Mouse (Mus musculus): Measurements from ENCODE around the gene Zdhhc19.
"Not testable (repeated sequence)": the region's sequence is repeated elsewhere in the genome, so short reads cannot be mapped to it uniquely, and the experiment has no call there.

Gene Zdhhc19

GRCm38 (mm10) chr16:32487234-32488111 is 8.6 kb upstream of the Zdhhc19 start, which contains the start of gene Slc51a:
Slc51a (minus strand) TSS chr16:32487879.
- in situ Hi-C loops (cut with MboI, MseI): no loop called here

DNA sequence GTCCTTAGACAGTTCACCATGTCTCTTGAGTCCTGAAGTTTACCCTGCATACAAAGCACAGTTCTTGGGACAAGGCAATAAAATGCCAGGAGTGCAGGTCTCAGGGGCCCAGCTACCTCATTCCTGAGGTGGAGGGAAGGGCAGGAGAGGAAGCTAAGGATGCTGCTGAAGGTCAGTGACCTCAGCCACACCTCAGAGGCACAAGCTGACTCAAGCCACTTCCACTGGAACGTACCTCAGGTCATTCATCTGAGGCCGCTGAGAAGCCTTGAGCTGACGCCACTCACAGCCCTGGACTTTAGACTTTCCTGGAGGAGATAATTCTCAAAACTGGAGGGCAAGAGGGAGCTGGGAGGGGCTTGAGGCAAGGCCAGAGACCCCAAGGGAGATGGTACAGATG is 7.1 kb upstream of the Zdhhc19 start:
- in situ Hi-C loops (cut with MboI, MseI): no loop called here

GRCm38 (mm10) chr16:32494371-32494770 is 1.7 kb upstream of the Zdhhc19 start:
- in situ Hi-C loops (cut with MboI, MseI): not testable (repeated sequence)

DNA sequence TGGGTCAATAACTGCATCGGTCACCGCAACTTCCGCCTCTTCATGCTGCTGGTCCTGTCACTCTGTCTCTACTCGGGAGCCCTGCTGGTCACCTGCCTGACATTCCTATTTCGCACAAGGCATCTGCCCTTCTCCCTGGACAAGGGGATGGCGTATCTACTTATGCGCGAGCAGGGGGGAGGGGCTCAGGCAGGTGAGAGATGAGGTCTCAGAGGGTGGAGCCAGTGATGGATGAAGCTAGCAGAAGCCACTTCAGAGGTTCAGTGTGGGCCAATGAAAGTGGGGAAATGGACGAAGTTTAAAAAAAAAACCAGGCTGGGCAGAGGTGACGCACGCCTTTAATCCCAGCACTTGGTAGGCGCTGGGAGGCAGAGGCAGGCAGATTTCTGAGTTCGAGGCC is 2.9 kb downstream of the Zdhhc19 start:
- in situ Hi-C loops (cut with MboI, MseI): no loop called here

GRCm38 (mm10) chr16:32499430-32500037 is 3.5 kb downstream of the Zdhhc19 start:
- in situ Hi-C loops (cut with MboI, MseI): no loop called here

GRCm38 (mm10) chr16:32501459-32501858 is 5.4 kb downstream of the Zdhhc19 start:
- in situ Hi-C loops (cut with MboI, MseI): no loop called here

DNA sequence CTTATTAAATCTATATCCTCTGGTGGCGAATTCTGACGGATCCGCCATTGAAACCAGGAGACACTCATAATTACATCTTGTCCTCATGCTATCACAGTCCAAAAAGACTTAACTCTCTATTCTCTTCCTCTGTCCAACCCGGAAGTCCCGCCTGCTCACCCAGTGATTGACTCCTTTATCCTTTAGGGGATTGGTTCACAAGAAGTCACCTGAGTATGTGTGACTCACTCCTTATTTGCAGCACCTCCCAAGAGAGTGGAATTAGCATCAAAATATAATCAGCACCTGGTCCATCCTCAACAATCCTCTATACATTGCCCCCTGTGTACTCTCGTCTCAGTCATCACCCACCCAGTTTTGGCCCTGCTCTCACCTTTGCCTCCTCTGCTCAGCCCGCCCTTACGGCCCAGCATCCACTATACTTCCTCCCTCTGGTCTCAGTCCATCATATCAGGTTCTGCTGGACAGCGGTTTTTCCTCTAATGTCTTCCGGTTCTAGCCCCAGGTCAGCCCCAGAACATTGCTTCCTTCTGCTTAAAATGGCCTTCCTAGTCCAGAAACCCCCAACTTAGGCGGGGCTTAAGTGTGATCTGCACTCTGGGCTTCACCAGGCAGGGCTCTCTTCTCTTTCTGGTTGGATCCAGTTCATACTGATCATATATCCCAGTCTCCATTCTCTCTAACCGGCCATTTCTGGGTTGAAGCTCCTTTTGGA is 6.7 kb downstream of the Zdhhc19 start:
- in situ Hi-C loops (cut with MboI, MseI): no loop called here

- in situ Hi-C loops (cut with MboI, MseI): no loop called here
Observed at GRCm38 (mm10) chr16:32503633-32504032, 7.6 kb downstream of the Zdhhc19 start.

GRCm38 (mm10) chr16:32506298-32506697 is 10.2 kb downstream of the Zdhhc19 start:
- in situ Hi-C loops (cut with MboI, MseI): loop anchor here (5.0 kb wide), 1 partner anchor 181 kb away; no protein-coding TSS in a partner anchor

- in situ Hi-C loops (cut with MboI, MseI): loop anchor here (5.0 kb wide), 1 partner anchor 180 kb away; no protein-coding TSS in a partner anchor
Observed at GRCm38 (mm10) chr16:32506868-32507267, 10.8 kb downstream of the Zdhhc19 start.

- in situ Hi-C loops (cut with MboI, MseI): loop anchor here (5.0 kb wide), 1 partner anchor 180 kb away; no protein-coding TSS in a partner anchor
Observed at GRCm38 (mm10) chr16:32507407-32507806, 11.3 kb downstream of the Zdhhc19 start.

DNA sequence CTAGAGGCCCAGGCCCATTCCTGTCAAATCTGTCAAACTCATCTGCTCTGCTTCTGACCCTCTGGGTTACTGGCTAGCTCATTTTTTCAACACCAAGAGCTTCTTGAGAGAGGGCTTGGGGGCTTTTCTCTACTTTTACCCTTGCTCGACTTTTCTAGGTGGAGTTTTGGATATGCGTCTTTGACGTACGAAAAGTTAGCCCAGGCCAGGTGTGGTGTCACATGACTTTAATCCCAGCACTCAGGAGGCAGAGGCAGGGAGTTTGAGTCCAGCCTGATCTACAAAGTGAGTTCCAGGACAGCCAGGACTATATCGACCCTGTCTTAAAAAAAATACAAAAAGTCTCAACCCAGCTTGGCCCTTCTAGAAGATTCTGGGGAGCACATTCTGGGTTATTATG is 12.0 kb downstream of the Zdhhc19 start:
- in situ Hi-C loops (cut with MboI, MseI): loop anchor here (5.0 kb wide), 1 partner anchor 179 kb away; no protein-coding TSS in a partner anchor

DNA sequence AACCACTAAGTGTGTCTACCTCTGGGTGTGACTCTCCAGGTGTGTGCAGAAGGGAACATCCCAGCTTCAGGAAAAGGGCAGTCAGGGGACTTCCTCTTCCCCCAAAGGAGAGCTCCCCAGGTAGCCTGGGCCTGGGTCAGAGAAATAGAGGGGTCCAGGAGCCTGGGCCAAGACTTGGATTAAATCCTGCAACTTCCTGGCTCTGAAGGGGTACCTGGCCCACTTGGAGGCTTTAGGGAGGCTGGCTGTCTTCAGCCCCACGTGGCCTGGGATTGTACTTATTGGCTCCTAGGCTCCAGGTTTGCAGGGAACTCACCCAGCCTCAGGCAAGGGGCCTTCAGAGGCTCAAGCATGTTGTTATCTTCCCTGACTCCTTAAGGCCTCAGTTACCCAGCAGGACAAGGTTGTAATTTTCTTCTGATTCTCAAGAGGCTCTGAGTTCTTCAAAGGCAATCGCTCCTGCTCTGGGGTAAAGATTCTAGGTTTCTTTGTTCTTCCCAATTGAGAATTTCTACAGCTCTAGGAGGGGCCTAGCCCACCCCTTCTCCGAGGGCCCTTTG is 12.5 kb downstream of the Zdhhc19 start:
- in situ Hi-C loops (cut with MboI, MseI): loop anchor here (5.0 kb wide), 1 partner anchor 179 kb away; no protein-coding TSS in a partner anchor

GRCm38 (mm10) chr16:32509066-32509942 is 13.2 kb downstream of the Zdhhc19 start:
- in situ Hi-C loops (cut with MboI, MseI): loop anchor here (5.0 kb wide), 1 partner anchor 178 kb away; no protein-coding TSS in a partner anchor

GRCm38 (mm10) chr16:32510399-32511337 is 14.6 kb downstream of the Zdhhc19 start:
- in situ Hi-C loops (cut with MboI, MseI): loop anchor here (5.0 kb wide), 2 partner anchors 78 to 97 kb away; partner anchors contain the start of genes Pcyt1a and Tfrc

DNA sequence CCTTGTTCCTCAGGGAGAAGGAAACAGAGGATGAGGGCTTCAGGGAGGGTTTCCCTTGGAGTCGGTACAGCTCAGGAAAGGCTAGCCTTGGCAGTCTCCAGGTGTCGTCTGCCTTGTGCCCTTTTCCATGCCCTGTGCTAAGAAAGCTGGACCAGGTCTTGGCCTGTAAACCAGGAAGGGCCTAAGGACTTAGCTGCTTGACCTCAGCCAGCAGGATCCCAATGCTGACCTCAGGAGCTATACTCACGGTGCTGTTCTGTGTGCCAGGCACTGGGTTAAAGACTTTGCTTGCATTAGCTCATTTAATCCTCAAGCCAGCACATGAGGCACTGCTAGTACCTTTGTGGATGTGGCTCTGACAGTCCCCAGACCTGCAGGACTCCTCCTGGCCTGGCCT is 15.3 kb downstream of the Zdhhc19 start:
- in situ Hi-C loops (cut with MboI, MseI): loop anchor here (5.0 kb wide), 2 partner anchors 79 to 96 kb away; partner anchors contain the start of genes Pcyt1a and Tfrc

DNA sequence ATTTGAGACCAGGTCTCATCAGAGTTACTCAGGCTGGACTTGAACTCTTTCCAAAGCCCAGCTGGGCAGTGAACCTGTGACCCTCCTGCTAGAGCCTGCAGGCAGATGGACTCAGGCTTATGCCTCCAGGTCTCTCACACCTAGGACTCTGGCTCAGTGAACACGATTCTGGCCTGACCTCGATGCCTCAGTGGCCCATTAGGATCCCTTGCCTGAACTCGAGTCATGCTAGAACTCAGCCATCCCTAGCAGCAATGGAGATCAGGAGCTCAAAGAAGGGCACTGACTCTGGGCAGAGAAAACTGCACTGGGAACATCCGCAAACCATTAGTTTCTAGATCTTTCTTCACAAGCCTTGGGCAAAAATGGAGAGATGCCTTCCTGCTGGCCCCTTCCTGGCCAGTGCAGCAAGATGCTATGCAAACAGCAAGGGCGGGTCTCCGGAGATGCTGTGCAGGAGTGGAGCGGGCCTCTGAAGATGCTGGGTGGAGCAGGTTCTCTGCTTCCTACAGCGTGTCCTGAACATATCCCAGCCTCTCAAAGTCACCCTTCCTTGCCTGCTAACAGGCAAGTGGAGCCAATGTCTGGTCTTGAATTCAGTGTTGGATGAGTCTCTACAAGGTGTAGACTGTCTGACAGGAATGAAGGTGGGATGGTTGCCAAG is 15.9 kb downstream of the Zdhhc19 start:
- in situ Hi-C loops (cut with MboI, MseI): loop anchor here (5.0 kb wide), 2 partner anchors 80 to 95 kb away; partner anchors contain the start of genes Pcyt1a and Tfrc

GRCm38 (mm10) chr16:32512921-32513320 is 16.9 kb downstream of the Zdhhc19 start:
- in situ Hi-C loops (cut with MboI, MseI): loop anchor here (5.0 kb wide), 2 partner anchors 81 to 94 kb away; partner anchors contain the start of genes Pcyt1a and Tfrc
